Mouse (Mus musculus): Measurements from ENCODE around the gene Tbc1d16.

DNA sequence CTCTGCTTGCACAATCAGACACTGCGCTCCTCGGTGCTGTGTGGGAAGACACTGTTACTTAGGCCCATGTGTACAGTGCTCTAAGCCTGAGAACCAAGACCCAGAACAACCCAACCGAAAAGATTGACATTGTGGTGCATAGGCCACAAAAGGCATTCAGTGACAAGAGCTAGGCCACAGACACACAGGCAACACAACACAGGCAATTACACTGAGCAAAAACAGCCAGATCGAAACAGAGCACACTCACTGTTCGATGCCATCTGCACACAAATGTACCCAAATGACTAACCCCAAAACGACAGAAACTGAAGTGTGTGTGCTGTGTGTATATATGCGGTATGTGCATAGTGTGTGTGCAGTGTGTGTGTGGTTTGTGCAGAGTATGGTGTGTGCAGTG lies 63.9 kb downstream of the Tbc1d16 start:
- TF ChIP-seq CTCF (IDR thresholded peaks at IDR 0.05; ENCODE audit: extremely low read depth, insufficient read depth, insufficient read length, insufficient replicate concordance), result no peak
- TF ChIP-seq POLR2A (IDR thresholded peaks at IDR 0.05; ENCODE audit: low read depth, low read length), result no peak

Measured in spleen, adult 2 months (tissue).